Mouse (Mus musculus) embryo, embryonic 10.5 days (tissue): ENCODE results near the gene Pglyrp4.
"Not testable (repeated sequence)": the region's sequence is repeated elsewhere in the genome, so short reads cannot be mapped to it uniquely, and the experiment has no call there.

ENCODE experiments used
- DNase-seq: peaks from one replicate; pipeline ENCODE4 v3.0.0-alpha.2; 2015; ENCODE audit warnings: low spot score

Pglyrp4 gene

GRCm38 (mm10) chr3:90726606-90727005 lies at the start of gene Pglyrp4:
Gene Pglyrp4 (plus strand): TSS chr3:90726906.
- DNase-seq: no peak

GRCm38 (mm10) chr3:90678656-90679055 lies 48.0 kb upstream of the Pglyrp4 start:
- no peak for DNase-seq

- DNase-seq: no peak
These were observed 42.8 kb upstream of the Pglyrp4 start for GRCm38 (mm10) chr3:90683929-90684328.

- no peak for DNase-seq
These were observed 39.9 kb upstream of the Pglyrp4 start for GRCm38 (mm10) chr3:90686835-90687234.

GRCm38 (mm10) chr3:90693496-90693895 lies 33.2 kb upstream of the Pglyrp4 start:
- DNase-seq: no peak

GRCm38 (mm10) chr3:90695613-90696012 lies 31.1 kb upstream of the Pglyrp4 start, which contains the start of gene S100a9:
Gene S100a9 (minus strand): TSS chr3:90695721.
- DNase-seq: no peak

GRCm38 (mm10) chr3:90702244-90702643 lies 24.5 kb upstream of the Pglyrp4 start:
- no peak for DNase-seq

GRCm38 (mm10) chr3:90708523-90709202 lies 18.0 kb upstream of the Pglyrp4 start:
- peak; percentile 51 for DNase-seq

- peak; percentile 93 for DNase-seq
These were observed 16.9 kb upstream of the Pglyrp4 start for GRCm38 (mm10) chr3:90709591-90710460.

- no peak for DNase-seq
These were observed 23.0 kb downstream of the Pglyrp4 start for GRCm38 (mm10) chr3:90749658-90750057.

- not testable (repeated sequence) for DNase-seq
These were observed 51.1 kb downstream of the Pglyrp4 start, which contains the start of gene Gm5849 for GRCm38 (mm10) chr3:90777776-90778175. Gene Gm5849 (minus strand): TSS chr3:90777876.
